Mouse (Mus musculus) midbrain, embryonic 13.5 days (tissue): ENCODE data around the gene Rnf181. TPM values are rescaled to one million over a fixed set of nuclear protein-coding genes. Genes with fewer than 3 reads are reported as not detected.

ENCODE experiments used
- ATAC-seq: fragments of 200-750 bp; cut with Nextera tagmentation; 2 replicates; pipeline ENCODE4 v1.8.0; 2017; ENCODE audit warnings: mild to moderate bottlenecking, moderate TSS enrichment, moderate library complexity
- H3K27ac ChIP-seq: fragments of 300-500 bp; sonication (generic); 2 replicates; pipeline ENCODE4 v1.5.1; 2015; ENCODE audit warnings: inconsistent platforms, mild to moderate bottlenecking, moderate library complexity
- H3K27me3 ChIP-seq: fragments of 300-500 bp; sonication (generic); 2 replicates; pipeline ENCODE4 v1.6.1; 2015; ENCODE audit warnings: mild to moderate bottlenecking, inconsistent platforms
- H3K36me3 ChIP-seq: fragments of 300-500 bp; sonication (generic); 2 replicates; pipeline ENCODE4 v1.6.1; 2015; ENCODE audit warnings: mild to moderate bottlenecking, inconsistent platforms
- H3K4me1 ChIP-seq: fragments of 300-500 bp; sonication (generic); replicated peaks from 2 replicates; pipeline ENCODE4 v1.6.1; 2015; ENCODE audit warnings: inconsistent platforms
- H3K4me2 ChIP-seq: fragments of 300-500 bp; sonication (generic); replicated peaks from 2 replicates; pipeline ENCODE4 v1.6.1; 2015; ENCODE audit warnings: moderate library complexity, mild to moderate bottlenecking, inconsistent platforms
- H3K4me3 ChIP-seq: fragments of 300-500 bp; sonication (generic); replicated peaks from 2 replicates; pipeline ENCODE4 v1.5.1; 2015; ENCODE audit warnings: mild to moderate bottlenecking, inconsistent platforms
- H3K9ac ChIP-seq: fragments of 300-500 bp; sonication (generic); replicated peaks from 2 replicates; pipeline ENCODE4 v1.6.1; 2015; ENCODE audit warnings: mild to moderate bottlenecking, inconsistent platforms
- H3K9me3 ChIP-seq: fragments of 300-500 bp; sonication (generic); 2 replicates; pipeline ENCODE4 v1.6.1; 2016; ENCODE audit warnings: mild to moderate bottlenecking, inconsistent platforms
- WGBS: fragments of 180-500 bp; shearing (Covaris S2); methylation state at CpG from one replicate; pipeline ENCODE4 v1.1.7; 2015; 5-methylcytosine and 5-hydroxymethylcytosine counted together
- polyA plus RNA-seq: library from polyadenylated mRNA; unstranded; fragments of >200 nt; fragmentation: Nextera tagmentation; extraction: Ambion mirVana; gene quantifications from 2 replicates; pipeline ENCODE4 v1.2.1, GENCODE M21; 2015

The Rnf181 gene
- polyA plus RNA-seq, 1 experiment from 2014 or later = 132 TPM

GRCm38 (mm10) chr6:72367460-72367974 is 761 bp upstream of the Rnf181 start:
- H3K9ac ChIP-seq = no peak overlapping the region
- no peaks in the 10 kb centered on the region for H3K9me3 ChIP-seq
- H3K4me3 ChIP-seq = no peak overlapping the region
- H3K27ac ChIP-seq = no peak overlapping the region
- H3K27me3 ChIP-seq = no peaks in the 10 kb centered on the region; the same call in 1 of the 2 replicates
- no peak for ATAC-seq
- H3K36me3 ChIP-seq = no peaks in the 10 kb centered on the region
- no peak overlapping the region for H3K4me2 ChIP-seq
- 73% methylated on average over 4 of the region's 4 CpGs for WGBS
- H3K4me1 ChIP-seq = peaks cover 5% of the 10 kb centered on the region; the same call in 1 of the 2 replicates

- Histone ChIP-seq H3K27me3 (no peaks in the 10 kb centered on the region; the same call in 1 of the 2 replicates), H3K36me3 (no peaks in the 10 kb centered on the region), H3K4me3 (no peak overlapping the region), H3K27ac (no peak overlapping the region), H3K4me2 (no peak overlapping the region), H3K9ac (no peak overlapping the region), H3K4me1 (peaks cover 10% of the 10 kb centered on the region), H3K9me3 (no peaks in the 10 kb centered on the region)
- 79% methylated on average over 3 of the region's 3 CpGs for WGBS
- ATAC-seq = no peak
Observed at GRCm38 (mm10) chr6:72366304-72366703, 452 bp downstream of the Rnf181 start.

- WGBS = 70% methylated on average over 6 of the region's 6 CpGs
- ATAC-seq = no peak
- H3K4me3 ChIP-seq = no peak overlapping the region
- H3K4me2 ChIP-seq = no peak overlapping the region
- no peaks in the 10 kb centered on the region for H3K27me3 ChIP-seq
- peaks cover 8% of the 10 kb centered on the region for H3K36me3 ChIP-seq
- H3K9ac ChIP-seq = no peak overlapping the region
- peaks cover 22% of the 10 kb centered on the region for H3K4me1 ChIP-seq
- no peaks in the 10 kb centered on the region for H3K9me3 ChIP-seq
- H3K27ac ChIP-seq = no peak overlapping the region
Observed at GRCm38 (mm10) chr6:72364985-72365384, 1.8 kb downstream of the Rnf181 start.

- Histone ChIP-seq H3K4me2 (no peak overlapping the region), H3K9me3 (no peaks in the 10 kb centered on the region), H3K27ac (no peak overlapping the region), H3K9ac (no peak overlapping the region), H3K4me1 (peaks cover 22% of the 10 kb centered on the region), H3K36me3 (peaks cover 18% of the 10 kb centered on the region), H3K4me3 (no peak overlapping the region), H3K27me3 (no peaks in the 10 kb centered on the region)
- ATAC-seq = no peak
- WGBS = 49% methylated on average over 7 of the region's 7 CpGs
Observed at GRCm38 (mm10) chr6:72364009-72364408, 2.7 kb downstream of the Rnf181 start.

GRCm38 (mm10) chr6:72362132-72363028 is 4.4 kb downstream of the Rnf181 start:
- ATAC-seq = peak; percentile 99
- no peaks in the 10 kb centered on the region for H3K27me3 ChIP-seq

GRCm38 (mm10) chr6:72361121-72361551 is 5.6 kb downstream of the Rnf181 start:
- WGBS = 80% methylated on average over 5 of the region's 5 CpGs
- Histone ChIP-seq H3K27ac (no peak overlapping the region), H3K9ac (peak overlapping the region; percentile 82; the same call in 1 of the 2 replicates), H3K4me2 (peak overlapping the region; percentile 90), H3K9me3 (no peaks in the 10 kb centered on the region), H3K4me3 (peak overlapping the region; percentile 68), H3K36me3 (peaks cover 34% of the 10 kb centered on the region), H3K4me1 (peaks cover 28% of the 10 kb centered on the region), H3K27me3 (no peaks in the 10 kb centered on the region)
- ATAC-seq = no peak

More at GRCm38 (mm10) chr6:72362132-72363028, 4.4 kb downstream of the Rnf181 start:
- H3K4me3 ChIP-seq = peak overlapping the region; percentile 68
- H3K4me2 ChIP-seq = peak overlapping the region; percentile 90
- peak overlapping the region; percentile 75 for H3K27ac ChIP-seq
- H3K36me3 ChIP-seq = peaks cover 34% of the 10 kb centered on the region
- H3K9me3 ChIP-seq = no peaks in the 10 kb centered on the region
- H3K9ac ChIP-seq = peak overlapping the region; percentile 82
- under 1% methylated on average over 42 of the region's 42 CpGs for WGBS
- H3K4me1 ChIP-seq = peaks cover 22% of the 10 kb centered on the region

GRCm38 (mm10) chr6:72360599-72360935 is 6.2 kb downstream of the Rnf181 start:
- Histone ChIP-seq H3K9me3 (no peaks in the 10 kb centered on the region), H3K4me2 (0 out of 2 replicates have a peak overlapping the region, but pooled peaks have one; percentile 5), H3K36me3 (peaks cover 34% of the 10 kb centered on the region), H3K27ac (no peak overlapping the region), H3K4me3 (no peak overlapping the region; the same call in 1 of the 2 replicates), H3K27me3 (no peaks in the 10 kb centered on the region), H3K4me1 (peaks cover 33% of the 10 kb centered on the region), H3K9ac (peak overlapping the region; percentile 3; the same call in 1 of the 2 replicates)
- WGBS = 65% methylated on average over 7 of the region's 7 CpGs
- no peak for ATAC-seq

- Histone ChIP-seq H3K27me3 (no peaks in the 10 kb centered on the region), H3K9me3 (no peaks in the 10 kb centered on the region), H3K9ac (peak overlapping the region; percentile 3; the same call in 1 of the 2 replicates), H3K4me2 (0 out of 2 replicates have a peak overlapping the region, but pooled peaks have one; percentile 5), H3K27ac (no peak overlapping the region), H3K4me1 (peaks cover 36% of the 10 kb centered on the region), H3K4me3 (no peak overlapping the region), H3K36me3 (peaks cover 34% of the 10 kb centered on the region)
- ATAC-seq = no peak
- WGBS = 85% methylated on average over 11 of the region's 11 CpGs
Observed at GRCm38 (mm10) chr6:72359891-72360598, 6.7 kb downstream of the Rnf181 start.

GRCm38 (mm10) chr6:72359343-72359742 is 7.4 kb downstream of the Rnf181 start:
- no peak overlapping the region for H3K4me3 ChIP-seq
- no peak overlapping the region for H3K4me2 ChIP-seq
- 75% methylated on average over 2 of the region's 2 CpGs for WGBS
- H3K9me3 ChIP-seq = no peaks in the 10 kb centered on the region
- ATAC-seq = no peak
- no peak overlapping the region for H3K27ac ChIP-seq
- H3K36me3 ChIP-seq = peaks cover 34% of the 10 kb centered on the region
- H3K4me1 ChIP-seq = peaks cover 43% of the 10 kb centered on the region
- H3K27me3 ChIP-seq = no peaks in the 10 kb centered on the region
- H3K9ac ChIP-seq = no peak overlapping the region

- H3K9me3 ChIP-seq = no peaks in the 10 kb centered on the region
- peaks cover 34% of the 10 kb centered on the region for H3K36me3 ChIP-seq
- peaks cover 44% of the 10 kb centered on the region for H3K4me1 ChIP-seq
- 91% methylated on average over 10 of the region's 10 CpGs for WGBS
- H3K27ac ChIP-seq = no peak overlapping the region
- no peak overlapping the region for H3K9ac ChIP-seq
- no peak for ATAC-seq
- H3K4me3 ChIP-seq = no peak overlapping the region
- no peak overlapping the region for H3K4me2 ChIP-seq
- H3K27me3 ChIP-seq = no peaks in the 10 kb centered on the region
Observed at GRCm38 (mm10) chr6:72358086-72358764, 8.5 kb downstream of the Rnf181 start.

GRCm38 (mm10) chr6:72357164-72358079 is 9.3 kb downstream of the Rnf181 start:
- WGBS = 80% methylated on average over 5 of the region's 5 CpGs
- Histone ChIP-seq H3K27ac (no peak overlapping the region), H3K9me3 (no peaks in the 10 kb centered on the region), H3K4me1 (peaks cover 40% of the 10 kb centered on the region), H3K27me3 (no peaks in the 10 kb centered on the region), H3K4me2 (no peak overlapping the region), H3K4me3 (no peak overlapping the region), H3K36me3 (peaks cover 36% of the 10 kb centered on the region), H3K9ac (no peak overlapping the region)
- no peak for ATAC-seq
